In the genomic region with DNA sequence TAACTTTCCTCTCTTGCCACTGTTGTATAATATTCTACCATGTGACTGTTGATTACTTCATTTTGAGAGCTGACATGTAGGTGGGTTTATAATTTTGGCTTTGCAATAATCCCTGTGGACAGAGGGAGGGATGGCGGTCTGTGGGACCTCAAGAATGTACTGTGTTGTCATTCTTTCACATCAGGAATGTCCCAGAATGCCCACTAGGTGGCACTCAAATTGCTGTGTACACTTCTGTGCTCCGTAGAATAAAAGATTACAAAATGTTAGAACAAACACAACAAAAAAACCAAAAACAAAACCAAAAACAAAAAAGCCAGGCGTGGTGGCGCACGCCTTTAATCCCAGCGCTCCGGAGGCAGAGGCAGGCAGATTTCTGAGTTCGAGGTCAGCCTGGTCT, we compare ENCODE assay signal across 9 mouse cellular contexts. TPM values are rescaled to one million over a fixed set of nuclear protein-coding genes. Genes with fewer than 3 reads are reported as not detected.
A peak's percentile ranks its signal among the peaks of the same experiment; 100 is the strongest.
DNase-seq lines count a peak whose midpoint lies in the region; ATAC-seq and TF ChIP-seq lines count a peak whose summit lies in the region.
"Had no signal": no experiment of that assay in that cellular context is flagged by ENCODE, and none has a peak within 500 bp of the region (broad histone marks: within the 10 kb centered on the region; RNA-seq: fewer than 3 reads in every experiment).

No protein-coding gene starts in this region.

- no peaks in the 10 kb centered on the region for H3K27me3 ChIP-seq in liver, adult 2 months (ENCODE audit: control insufficient read depth, insufficient read depth, low read length)
- H3K27me3 ChIP-seq in liver, embryonic 12.5 days (replicated peaks): peaks cover 10% of the 10 kb centered on the region; the same call in 1 of the 2 replicates
- H3K27me3 ChIP-seq in midbrain, embryonic 13.5 days: no peaks in the 10 kb centered on the region

- H3K27ac ChIP-seq in liver, adult 2 months (replicated peaks; ENCODE audit: insufficient read depth, low read depth, low read length): no peak overlapping the region
- H3K27ac ChIP-seq in liver, embryonic 12.5 days: no peak overlapping the region
- no peak overlapping the region for H3K27ac ChIP-seq in midbrain, embryonic 13.5 days
- H3K27ac ChIP-seq: liver, embryonic 15.5 days had no signal

- TF ChIP-seq POLR2A in liver, adult 2 months (IDR thresholded peaks at IDR 0.05; ENCODE audit: extremely low read depth, insufficient read depth, low read length): no peak

- no peak for ATAC-seq in liver, embryonic 12.5 days
- ATAC-seq in megakaryocyte progenitor cell, adult 5-6 weeks (replicated peaks; ENCODE audit: poor library complexity): peak; percentile 97
- no peak for ATAC-seq in midbrain, embryonic 13.5 days

- no peaks in the 10 kb centered on the region for H3K79me2 ChIP-seq in liver, adult 2 months (ENCODE audit: control insufficient read depth, insufficient read depth, low read length)

- no peaks in the 10 kb centered on the region for H3K4me1 ChIP-seq in liver, adult 2 months (ENCODE audit: control insufficient read depth, insufficient read depth, low read length)
- no peaks in the 10 kb centered on the region for H3K4me1 ChIP-seq in liver, embryonic 12.5 days
- H3K4me1 ChIP-seq in midbrain, embryonic 13.5 days (replicated peaks): no peaks in the 10 kb centered on the region
- H3K4me1 ChIP-seq: liver, embryonic 15.5 days had no signal

- peak; percentile 58 for TF ChIP-seq CTCF in liver, adult 2 months (IDR thresholded peaks at IDR 0.05; ENCODE audit: low read depth, low read length)

- peak; percentile 19 to 41 for DNase-seq in cerebellum, postnatal 14 days
- DNase-seq in cerebellum, adult 8-10 months: no peak
- peak; percentile 49 for DNase-seq in liver, adult 2 months (ENCODE audit: extremely low read depth, low read depth, low spot score)
- DNase-seq in embryo, embryonic 11 days: peak; percentile 32
- no peak for DNase-seq in left cerebral cortex, postnatal 4 days

- H3K9me3 ChIP-seq in liver, embryonic 12.5 days (replicated peaks): no peaks in the 10 kb centered on the region; the same call in 1 of the 2 replicates
- H3K9me3 ChIP-seq in midbrain, embryonic 13.5 days: no peaks in the 10 kb centered on the region
- H3K9me3 ChIP-seq: liver, embryonic 15.5 days had no signal

- H3K36me3 ChIP-seq in liver, adult 2 months (ENCODE audit: control insufficient read depth, insufficient read depth, low read length): no peaks in the 10 kb centered on the region
- H3K36me3 ChIP-seq in liver, embryonic 12.5 days: no peaks in the 10 kb centered on the region
- no peaks in the 10 kb centered on the region for H3K36me3 ChIP-seq in midbrain, embryonic 13.5 days
- H3K36me3 ChIP-seq: liver, embryonic 15.5 days had no signal

- no peak overlapping the region for H3K9ac ChIP-seq in liver, adult 2 months (ENCODE audit: low read depth, low read length)
- H3K9ac ChIP-seq in liver, embryonic 12.5 days: no peak overlapping the region
- no peak overlapping the region for H3K9ac ChIP-seq in midbrain, embryonic 13.5 days (replicated peaks)
- H3K9ac ChIP-seq: liver, embryonic 15.5 days had no signal

- intact Hi-C loops in left cerebral cortex, postnatal 4 days (cut with DNase I): no loop called here

- 45% methylated on average over 8 of the region's 8 CpGs for WGBS in liver, adult 2 months
- 37% methylated on average over 8 of the region's 8 CpGs for WGBS in liver, embryonic 12.5 days (ENCODE audit: insufficient replicate concordance)
- 74% methylated on average over 8 of the region's 8 CpGs for WGBS in midbrain, embryonic 13.5 days

- no peak overlapping the region for H3K4me2 ChIP-seq in liver, embryonic 12.5 days
- H3K4me2 ChIP-seq in midbrain, embryonic 13.5 days (replicated peaks): no peak overlapping the region
- H3K4me2 ChIP-seq: liver, embryonic 15.5 days had no signal

- H3K4me3 ChIP-seq in liver, adult 2 months (ENCODE audit: insufficient read depth, low read depth, low read length): no peak overlapping the region
- no peak overlapping the region for H3K4me3 ChIP-seq in liver, embryonic 12.5 days
- H3K4me3 ChIP-seq in midbrain, embryonic 13.5 days (replicated peaks): no peak overlapping the region
- H3K4me3 ChIP-seq: liver, embryonic 15.5 days had no signal

RNA-seq across cellular contexts. Expression of a gene that starts 14.9 kb away (rescaled TPM):
- 5.0 and 5.1 TPM in 2 replicates for total RNA-seq in liver, adult 2 months (2014; rRNA removed)
- 1.2 and 1.5 TPM in 2 replicates for polyA plus RNA-seq in liver, adult 2 months (2012; rRNA removed)
- polyA plus RNA-seq in liver, embryonic 12.5 days (2016; fragmentation: Nextera tagmentation; extraction: Ambion mirVana): 49.2 and 50.0 TPM in 2 replicates
- 76.3 and 79.8 TPM in 2 replicates for total RNA-seq in megakaryocyte progenitor cell, adult 5-6 weeks (2015)
- 88.4 and 90.3 TPM in 2 replicates for total RNA-seq in megakaryocyte progenitor cell, adult 5-6 weeks (2017)
- 10 to 100 TPM; 14.5 to 15.9 TPM for total RNA-seq in left cerebral cortex, postnatal 4 days (2021)
- 27.7 and 29.9 TPM in 2 replicates for polyA plus RNA-seq in midbrain, embryonic 13.5 days (2015; fragmentation: Nextera tagmentation; extraction: Ambion mirVana)

RNA-seq across cellular contexts. Expression of a gene that starts 35.2 kb away (rescaled TPM):
- total RNA-seq in liver, adult 2 months (2014; rRNA removed): 11.4 and 13.6 TPM in 2 replicates
- polyA plus RNA-seq in liver, adult 2 months (2012; rRNA removed): 4.5 and 5.4 TPM in 2 replicates
- 8.4 and 8.9 TPM in 2 replicates for polyA plus RNA-seq in liver, embryonic 12.5 days (2016; fragmentation: Nextera tagmentation; extraction: Ambion mirVana)
- 3.3 and 7.1 TPM in 2 replicates for total RNA-seq in megakaryocyte progenitor cell, adult 5-6 weeks (2015)
- 1.1 and 3.0 TPM in 2 replicates for total RNA-seq in megakaryocyte progenitor cell, adult 5-6 weeks (2017)
- total RNA-seq in left cerebral cortex, postnatal 4 days (2021): 10 to 100 TPM; 33.9 to 34.2 TPM
- 27.3 and 29.9 TPM in 2 replicates for polyA plus RNA-seq in midbrain, embryonic 13.5 days (2015; fragmentation: Nextera tagmentation; extraction: Ambion mirVana)

Comparison
In these comparisons a context has a peak if more than half of its experiments do, and no peak if none do; other contexts are left out.
1. DNase-seq: peak in cerebellum, postnatal 14 days (2 of 2), liver, adult 2 months (single experiment) and embryo, embryonic 11 days (single experiment); none in cerebellum, adult 8-10 months (single experiment) and left cerebral cortex, postnatal 4 days (single experiment).
2. RNA of a gene that starts 14.9 kb away (total RNA-seq): 76.3 to 90.3 TPM in megakaryocyte progenitor cell, adult 5-6 weeks; 14.5 to 15.9 TPM in left cerebral cortex, postnatal 4 days and 5.0 to 5.1 TPM in liver, adult 2 months; every median in the first group is over 4 times any median in the second.